Mouse (Mus musculus) heart, postnatal 0 days (tissue): ENCODE results near the gene Mast4.

Source experiments
- CTCF ChIP-seq: IDR thresholded peaks from 2 replicates; pipeline ENCODE4 v1.5.1; 2016; ENCODE audit warnings: antibody characterized with exemption, control low read depth, low read depth
- EP300 ChIP-seq: IDR thresholded peaks from 2 replicates; pipeline ENCODE4 v1.6.1; 2016; ENCODE audit warnings: antibody characterized with exemption, low read depth

DNA sequence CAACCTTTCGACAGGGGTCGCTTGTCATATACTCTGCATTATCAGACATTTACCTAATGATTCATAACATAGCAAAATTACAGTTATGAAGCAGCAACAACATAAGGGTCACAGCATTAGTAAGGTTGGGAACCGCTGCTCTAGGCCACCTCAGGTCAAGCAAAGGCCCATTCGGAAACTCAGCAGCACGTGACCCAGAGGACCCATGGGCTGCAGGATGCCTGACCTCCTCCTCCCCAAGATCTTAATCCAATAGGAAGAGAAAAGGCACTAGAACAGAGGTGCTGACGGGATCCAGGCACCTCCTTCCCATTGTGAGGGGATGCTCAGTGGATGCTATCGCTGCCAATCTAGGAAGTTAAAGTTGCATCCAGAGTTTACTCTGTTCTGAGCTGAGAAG is 432.2 kb downstream of the Mast4 start:
- no peak for TF ChIP-seq CTCF
- no peak for TF ChIP-seq EP300
